Mouse (Mus musculus) cerebellum, adult 8-10 months (tissue): ENCODE results near the gene Gab1.

ENCODE experiments used
- DNase-seq: peaks from one replicate; pipeline ENCODE4 v3.0.0; 2022

Gene Gab1

DNA sequence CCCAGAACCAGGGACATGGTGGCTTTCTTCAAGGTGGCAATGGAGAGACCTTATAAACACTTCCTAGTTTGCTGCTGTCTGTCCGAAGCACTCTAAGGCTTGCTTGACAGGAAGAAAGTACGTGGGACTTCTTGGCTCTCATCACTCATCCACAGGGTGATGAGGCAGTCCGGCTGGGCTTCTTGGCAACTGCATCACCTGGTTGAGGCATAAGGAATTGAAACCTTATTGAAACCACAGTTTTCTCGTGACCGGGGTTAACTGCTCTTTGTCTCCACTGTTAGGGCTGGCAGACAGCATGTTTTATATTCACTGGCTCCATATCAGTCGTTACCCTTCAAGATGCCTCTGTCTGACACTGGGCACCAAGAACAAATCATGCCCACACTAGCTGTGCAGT, 40.2 kb downstream of the Gab1 start:
- DNase-seq: no peak

GRCm38 (mm10) chr8:80838199-80838598, 42.1 kb downstream of the Gab1 start:
- DNase-seq: no peak

DNA sequence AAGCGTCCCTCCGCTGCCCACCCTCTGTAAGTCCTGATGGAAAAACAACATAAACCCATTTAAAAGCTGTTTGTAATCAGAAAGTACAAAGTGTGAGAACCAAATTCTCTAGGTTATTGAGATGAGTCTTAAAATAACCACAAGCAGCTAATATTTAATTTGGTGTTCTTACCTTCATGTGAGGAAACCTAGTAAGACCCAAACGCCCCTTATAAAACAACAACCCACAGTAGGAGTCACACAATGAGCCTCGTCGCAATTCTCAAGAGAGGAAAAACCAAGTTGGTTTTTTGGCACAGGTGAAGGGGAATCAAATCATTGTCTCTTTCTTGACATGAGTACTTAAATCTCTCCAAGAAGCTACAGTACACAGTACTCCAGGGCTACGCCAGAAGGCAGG, 44.9 kb downstream of the Gab1 start:
- DNase-seq: no peak

GRCm38 (mm10) chr8:80834443-80834842, 45.9 kb downstream of the Gab1 start:
- no peak for DNase-seq

DNA sequence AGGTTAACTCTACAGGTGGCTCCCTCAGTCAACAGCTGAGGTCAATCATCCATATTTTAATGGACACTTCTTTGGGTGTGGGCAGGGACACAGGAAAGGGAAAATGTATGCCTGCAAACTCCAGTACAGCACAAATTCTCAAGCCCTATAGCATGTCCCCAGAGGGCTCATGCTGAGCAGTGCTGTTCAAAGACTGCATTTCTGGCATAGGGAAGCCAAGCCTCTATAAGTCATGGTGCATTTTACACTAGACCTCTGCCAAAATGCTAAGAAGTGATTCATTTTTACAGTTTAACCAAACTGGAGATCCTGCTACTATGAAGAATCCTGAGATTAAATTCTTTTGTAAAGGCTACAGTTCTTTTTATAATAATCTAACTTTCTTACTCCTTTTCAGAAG, 47.8 kb downstream of the Gab1 start:
- DNase-seq: no peak

GRCm38 (mm10) chr8:80831876-80832524, 48.3 kb downstream of the Gab1 start:
- no peak for DNase-seq

DNA sequence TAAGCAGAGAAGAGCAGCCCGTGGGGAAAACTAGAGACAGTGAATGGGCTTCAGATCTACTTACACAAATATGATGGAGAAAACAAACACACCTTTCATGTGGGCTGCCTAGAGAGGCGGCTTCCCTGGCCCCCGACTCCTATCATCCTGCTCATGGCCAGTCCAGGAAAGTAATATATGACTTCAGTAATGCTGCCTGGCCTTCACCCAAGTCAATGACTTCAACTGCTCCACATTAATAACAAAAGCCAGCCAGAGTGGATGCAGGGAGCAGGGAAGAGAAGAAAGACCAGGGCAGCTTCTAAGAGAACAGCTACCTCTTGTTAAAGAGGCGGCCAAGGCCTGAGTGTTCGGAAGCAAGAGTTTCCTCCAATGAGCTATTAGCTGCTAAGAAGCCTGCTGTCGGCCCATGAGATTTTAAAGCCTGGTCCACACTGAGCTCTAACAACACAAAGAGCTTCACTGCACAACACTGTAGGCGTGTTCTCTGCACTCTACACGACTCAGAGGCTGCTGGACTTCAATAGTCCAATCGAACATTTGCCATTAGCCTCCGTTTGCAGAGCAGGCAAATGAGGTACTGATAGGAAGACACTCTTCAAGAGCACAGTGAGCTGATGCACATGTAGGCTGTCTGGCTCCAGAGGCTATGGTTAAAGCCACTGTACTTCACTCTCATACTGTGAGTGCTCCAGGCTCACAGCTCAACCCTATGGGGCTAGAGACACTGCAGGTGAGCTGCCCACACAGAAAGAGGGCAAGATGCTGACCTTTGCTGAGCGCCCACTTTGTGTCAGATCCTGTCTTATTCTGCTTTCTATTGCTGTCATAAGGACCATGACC, 49.4 kb downstream of the Gab1 start:
- no peak for DNase-seq

GRCm38 (mm10) chr8:80830141-80830540, 50.2 kb downstream of the Gab1 start:
- no peak for DNase-seq

- peak; percentile 21 for DNase-seq
Observed at GRCm38 (mm10) chr8:80826996-80827395, 53.3 kb downstream of the Gab1 start.

DNA sequence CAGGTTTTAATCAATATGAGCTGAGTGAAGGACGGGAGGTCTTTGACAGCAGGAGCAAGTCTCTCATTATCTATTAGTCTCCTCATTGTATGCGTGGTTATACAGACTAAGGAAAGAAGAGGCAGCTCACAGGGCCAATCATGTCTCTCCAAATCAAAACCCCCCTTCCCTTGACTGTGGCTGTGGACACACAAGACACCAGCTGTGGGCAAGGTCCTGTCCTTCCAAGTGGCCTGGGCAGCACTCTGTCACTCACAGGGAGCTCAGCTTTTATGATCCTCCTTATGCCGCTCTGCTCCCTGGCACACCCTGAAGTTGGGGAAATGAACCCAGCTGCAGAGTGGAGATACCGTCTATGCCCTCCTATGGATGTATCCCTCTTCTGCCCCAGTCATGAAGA, 55.2 kb downstream of the Gab1 start:
- DNase-seq: no peak

GRCm38 (mm10) chr8:80824426-80824825, 55.9 kb downstream of the Gab1 start:
- no peak for DNase-seq

DNA sequence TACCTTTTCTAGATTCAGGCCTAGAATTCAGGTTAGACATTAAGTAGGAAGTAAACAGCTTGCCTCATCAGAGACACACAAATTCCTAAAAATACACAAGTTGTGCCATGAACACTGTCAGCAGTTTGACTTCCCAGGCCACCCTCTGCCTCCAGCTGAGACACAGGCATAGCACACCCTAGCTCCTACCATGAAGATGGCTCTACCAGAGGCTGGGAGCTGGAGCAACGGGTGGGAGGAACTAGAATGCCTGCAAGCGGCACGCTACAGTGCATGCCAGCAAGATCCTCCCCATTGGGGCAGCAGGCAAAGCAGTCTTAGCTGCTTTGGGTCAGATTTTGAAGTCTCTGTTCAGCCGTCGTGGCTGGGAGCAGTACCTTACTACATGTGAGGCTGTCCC, 57.1 kb downstream of the Gab1 start:
- DNase-seq: no peak

GRCm38 (mm10) chr8:80821367-80822225, 58.7 kb downstream of the Gab1 start:
- DNase-seq: no peak

DNA sequence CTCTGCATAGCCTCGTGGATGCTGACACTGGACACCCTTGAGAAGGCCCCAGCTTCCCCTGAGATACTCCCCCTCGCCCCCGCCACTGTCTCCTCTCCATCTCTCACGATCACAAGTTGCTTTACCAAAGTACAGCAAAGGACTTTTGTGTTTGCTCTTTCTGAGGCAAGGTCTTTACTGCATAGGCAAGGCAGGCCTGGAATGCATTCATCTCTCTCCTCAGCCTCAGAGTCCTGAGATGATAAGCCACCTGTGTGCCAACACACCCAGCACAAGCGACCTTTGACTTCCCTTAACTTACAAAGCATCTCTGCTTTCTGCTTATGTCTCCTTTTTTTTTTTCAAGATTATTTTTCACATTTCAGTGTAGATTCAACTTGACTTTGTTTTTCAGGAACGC, 61.3 kb downstream of the Gab1 start:
- no peak for DNase-seq

- no peak for DNase-seq
Observed at GRCm38 (mm10) chr8:80817065-80817464, 63.3 kb downstream of the Gab1 start.

DNA sequence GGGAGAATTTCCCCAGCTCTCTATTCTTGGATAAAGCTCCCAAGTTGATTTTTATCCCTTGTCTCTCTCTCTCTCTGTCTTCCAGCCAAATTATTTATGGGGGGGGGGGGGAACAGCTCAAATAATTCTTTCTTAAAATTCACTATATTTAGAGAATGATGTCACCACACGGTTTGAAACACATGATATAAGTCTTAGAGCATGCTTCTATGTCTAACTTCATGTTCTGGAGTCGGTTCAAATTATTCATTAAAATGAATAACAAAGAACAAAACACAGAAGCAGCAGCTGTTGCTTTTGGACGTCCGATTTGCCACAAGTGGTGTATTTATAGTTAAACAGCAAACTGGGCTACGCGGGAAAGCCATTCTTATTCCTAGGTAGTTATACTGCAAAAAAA, 65.1 kb downstream of the Gab1 start:
- no peak for DNase-seq

GRCm38 (mm10) chr8:80814087-80814791, 66.1 kb downstream of the Gab1 start:
- no peak for DNase-seq

- DNase-seq: peak; percentile 28
Observed at GRCm38 (mm10) chr8:80813439-80813838, 66.9 kb downstream of the Gab1 start.

GRCm38 (mm10) chr8:80811591-80811991, 68.7 kb downstream of the Gab1 start:
- no peak for DNase-seq

- no peak for DNase-seq
Observed at GRCm38 (mm10) chr8:80810916-80811315, 69.4 kb downstream of the Gab1 start.

- DNase-seq: no peak
Observed at GRCm38 (mm10) chr8:80810442-80810841, 69.9 kb downstream of the Gab1 start.

DNA sequence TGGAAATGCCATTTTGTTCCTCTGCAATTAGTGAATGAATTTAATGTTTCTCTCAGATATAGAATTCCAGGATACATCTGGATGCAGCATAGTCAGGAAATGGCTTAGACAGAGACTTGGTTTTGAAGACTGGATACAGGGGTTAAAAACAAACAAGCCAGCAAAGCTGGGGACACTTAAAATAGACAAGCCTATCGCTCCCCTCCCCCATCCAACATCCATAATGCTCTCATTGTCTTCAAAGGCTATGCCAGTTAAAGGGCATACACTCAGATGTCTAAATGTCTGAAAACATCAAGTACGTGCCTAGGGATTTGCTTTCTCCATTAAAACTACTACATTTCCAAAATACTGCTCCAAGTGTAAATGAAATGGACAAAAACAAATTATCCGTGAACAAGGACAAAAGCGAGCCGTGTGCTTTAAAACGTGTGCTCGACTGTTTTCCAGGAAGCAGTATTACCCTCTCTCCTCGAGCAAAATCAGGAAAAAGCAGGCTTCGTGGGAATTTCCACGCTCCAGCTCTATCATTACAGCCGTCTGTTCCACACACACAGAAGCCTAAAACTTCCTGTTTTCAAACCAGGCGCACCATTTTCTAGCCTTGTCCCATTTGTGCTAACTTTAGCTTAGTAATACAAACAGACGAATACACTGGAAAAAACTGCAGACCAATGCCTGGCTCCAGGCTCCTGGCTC, 72.4 kb downstream of the Gab1 start:
- no peak for DNase-seq
